Mouse (Mus musculus): ENCODE data around the gene Ptpn14.

The Ptpn14 gene

GRCm38 (mm10) chr1:189808015-189808414, 79.9 kb downstream of the Ptpn14 start:
- no peak for DNase-seq (ENCODE audit: low read depth, low spot score)

DNA sequence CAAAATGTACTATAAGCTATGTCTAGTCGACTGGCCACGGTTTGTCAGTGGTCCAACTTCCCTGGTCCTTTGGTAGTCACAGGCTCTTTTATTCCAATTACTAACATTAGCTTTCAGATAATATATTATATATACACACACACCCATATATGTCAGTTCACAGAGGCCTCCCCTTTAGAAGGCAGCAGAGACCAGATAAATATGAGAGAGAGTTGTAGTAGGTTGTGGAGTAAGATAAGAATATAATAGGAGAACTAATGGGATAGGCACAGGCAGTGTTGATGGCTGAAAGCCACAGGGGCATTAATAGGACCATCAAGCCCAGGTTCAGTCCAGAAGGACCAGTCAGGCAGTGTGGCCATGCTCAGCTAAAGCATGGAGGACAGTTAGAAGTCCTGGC, 80.4 kb downstream of the Ptpn14 start:
- DNase-seq (ENCODE audit: low read depth, low spot score) = no peak

DNA sequence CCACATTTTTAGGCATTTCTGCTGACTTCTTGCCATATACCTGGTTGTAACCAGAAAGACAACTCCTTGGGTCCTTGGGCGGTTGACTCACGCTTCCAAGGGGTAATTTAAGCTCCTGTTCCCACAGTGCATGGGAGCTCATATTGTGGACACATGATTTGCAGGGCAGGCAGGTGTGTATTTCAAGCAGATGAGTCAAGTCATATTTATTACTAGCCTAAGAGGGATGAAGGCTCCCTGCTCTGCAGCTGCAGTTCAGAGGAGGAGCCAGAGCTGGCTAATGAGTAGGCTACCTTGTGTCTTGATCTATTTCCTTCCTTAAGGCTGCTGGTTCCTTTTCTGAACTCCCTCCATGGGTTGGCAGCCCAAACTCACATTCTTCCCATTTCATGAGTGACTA, 83.7 kb downstream of the Ptpn14 start:
- DNase-seq (ENCODE audit: low read depth, low spot score) = no peak

DNA sequence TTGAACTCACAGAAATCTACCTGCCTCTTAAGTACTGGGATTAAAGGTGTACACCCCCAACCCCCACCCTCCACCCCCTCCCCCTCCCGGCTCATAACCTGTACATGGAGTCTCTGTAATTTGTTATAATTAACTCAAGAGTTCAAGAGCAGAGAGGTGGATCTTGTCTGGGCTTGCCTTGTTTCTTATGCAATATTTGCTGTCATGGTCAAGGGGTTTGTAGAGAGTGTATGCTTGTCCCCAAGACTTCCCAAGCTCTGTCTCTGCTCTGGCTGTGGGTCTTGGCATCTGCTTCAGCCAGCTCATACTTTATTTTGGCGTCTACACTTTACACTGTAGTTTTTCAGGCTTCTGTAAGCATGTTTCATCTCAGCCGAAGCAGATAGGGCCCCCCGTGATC, 86.3 kb downstream of the Ptpn14 start:
- DNase-seq (ENCODE audit: low read depth, low spot score) = no peak

- DNase-seq (ENCODE audit: low read depth, low spot score) = no peak
Observed at GRCm38 (mm10) chr1:189817089-189817488, 89.0 kb downstream of the Ptpn14 start.

- peak; percentile 20 for DNase-seq (ENCODE audit: low read depth, low spot score)
Observed at GRCm38 (mm10) chr1:189817810-189818209, 89.7 kb downstream of the Ptpn14 start.

DNA sequence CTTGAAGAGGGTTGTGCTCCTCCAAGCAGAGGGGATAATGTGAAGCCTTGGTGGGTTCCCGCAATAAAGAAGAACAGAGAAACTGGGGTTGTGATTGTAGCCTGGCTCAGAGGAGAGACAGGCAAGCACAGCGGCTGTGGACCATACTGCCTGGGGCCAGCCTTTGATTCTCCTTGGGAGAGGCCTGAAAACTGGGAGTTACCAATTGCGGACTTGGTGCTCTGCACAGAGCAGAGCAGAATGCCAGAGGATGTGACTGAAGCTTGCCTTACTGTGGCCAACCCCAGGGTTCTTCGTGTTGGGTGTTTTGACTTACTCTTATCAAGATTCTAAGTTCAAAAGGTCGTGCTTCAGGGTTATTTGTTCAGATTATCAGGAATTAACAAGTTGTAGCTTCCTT, 92.0 kb downstream of the Ptpn14 start:
- no peak for DNase-seq (ENCODE audit: low read depth, low spot score)

- DNase-seq (ENCODE audit: low read depth, low spot score) = no peak
Observed at GRCm38 (mm10) chr1:189824436-189824835, 96.4 kb downstream of the Ptpn14 start.

DNA sequence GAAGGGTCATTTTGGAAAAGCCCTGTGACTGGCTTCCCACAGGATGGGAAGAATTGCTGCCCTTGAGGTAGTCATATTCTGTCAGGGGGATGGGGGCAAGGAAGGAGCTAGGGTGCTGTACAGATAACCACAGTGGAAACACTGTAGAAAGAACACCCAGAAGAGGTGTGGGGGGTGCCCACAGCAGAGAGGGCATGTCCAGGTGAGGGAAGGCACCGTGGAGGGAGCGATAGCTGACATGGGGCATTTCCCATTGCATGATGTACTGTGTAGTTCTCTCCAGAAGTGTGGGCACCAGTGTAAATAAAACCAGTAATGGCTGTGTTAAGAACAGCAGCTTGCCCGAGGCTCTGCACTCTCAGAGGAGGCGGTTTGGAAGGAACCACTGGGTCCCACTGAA, 102.3 kb downstream of the Ptpn14 start:
- DNase-seq (ENCODE audit: low read depth, low spot score) = no peak

- no peak for DNase-seq (ENCODE audit: low read depth, low spot score)
Observed at GRCm38 (mm10) chr1:189830797-189831232, 102.7 kb downstream of the Ptpn14 start.

DNA sequence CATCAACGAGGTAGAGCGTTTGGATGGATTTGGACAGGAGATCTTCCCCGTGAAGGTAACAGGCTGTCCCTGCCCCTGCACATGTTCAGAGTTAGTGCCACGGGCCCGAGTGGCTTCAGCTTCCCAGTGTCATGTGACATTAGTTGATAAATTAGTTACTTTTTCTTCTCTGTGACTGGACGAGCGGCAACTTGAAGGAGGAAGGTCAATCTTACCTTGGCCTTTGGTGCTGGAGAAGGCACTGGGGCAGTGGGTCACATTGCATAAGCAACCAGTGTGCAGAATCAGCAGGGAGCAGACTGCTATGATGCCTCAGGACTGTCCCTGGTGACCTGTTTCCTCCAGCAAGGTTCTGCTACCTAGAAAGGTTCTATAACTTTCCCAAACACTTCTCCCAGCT, 105.3 kb downstream of the Ptpn14 start:
- no peak for DNase-seq (ENCODE audit: low read depth, low spot score)

GRCm38 (mm10) chr1:189834166-189834565, 106.1 kb downstream of the Ptpn14 start:
- DNase-seq (ENCODE audit: low read depth, low spot score) = no peak

- no peak for DNase-seq (ENCODE audit: low read depth, low spot score)
Observed at GRCm38 (mm10) chr1:189846319-189846718, 118.3 kb downstream of the Ptpn14 start.

- DNase-seq (ENCODE audit: low read depth, low spot score) = no peak
Observed at GRCm38 (mm10) chr1:189849550-189849949, 121.5 kb downstream of the Ptpn14 start.

DNA sequence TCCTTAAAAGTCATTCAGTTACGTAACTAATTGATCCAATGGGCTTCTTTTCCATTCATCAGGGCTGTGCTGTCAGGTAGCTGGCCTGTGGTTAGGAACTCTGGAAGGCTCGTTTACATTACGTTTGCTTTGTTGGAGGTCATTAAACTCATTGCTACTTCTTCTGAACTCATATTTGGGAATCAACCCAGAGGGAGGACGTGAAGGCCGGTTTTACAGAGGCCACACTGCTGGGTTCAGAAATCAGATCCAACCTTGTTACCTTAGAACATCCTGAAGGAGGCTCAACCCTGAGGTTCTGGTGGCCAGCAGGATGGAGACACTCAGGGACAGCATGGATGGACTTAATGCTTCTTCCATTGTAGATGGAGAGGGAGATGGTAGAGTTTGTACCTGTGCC, 124.0 kb downstream of the Ptpn14 start:
- no peak for DNase-seq (ENCODE audit: low read depth, low spot score)

- DNase-seq (ENCODE audit: low read depth, low spot score) = no peak
Observed at GRCm38 (mm10) chr1:189852456-189852855, 124.4 kb downstream of the Ptpn14 start.

DNA sequence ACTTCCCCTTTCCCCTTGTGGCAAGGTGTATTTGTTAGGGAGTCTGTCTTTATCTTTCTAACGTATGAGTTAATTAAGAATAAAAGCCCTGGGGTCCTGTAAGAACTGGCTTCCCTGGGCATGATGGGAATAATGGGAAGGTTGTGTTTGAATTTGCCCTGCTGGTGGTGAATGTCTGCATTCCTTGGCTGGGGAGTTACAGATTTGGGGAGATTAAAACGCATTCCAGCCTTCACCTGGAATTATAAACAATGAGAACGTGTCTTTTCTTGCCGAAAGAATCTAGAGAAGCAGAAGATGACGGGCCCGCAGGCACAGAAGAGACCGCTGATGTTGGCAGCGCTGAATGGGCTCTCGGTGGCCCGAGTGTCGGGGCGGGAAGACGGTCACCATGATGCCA, 126.6 kb downstream of the Ptpn14 start:
- no peak for DNase-seq (ENCODE audit: low read depth, low spot score)

DNA sequence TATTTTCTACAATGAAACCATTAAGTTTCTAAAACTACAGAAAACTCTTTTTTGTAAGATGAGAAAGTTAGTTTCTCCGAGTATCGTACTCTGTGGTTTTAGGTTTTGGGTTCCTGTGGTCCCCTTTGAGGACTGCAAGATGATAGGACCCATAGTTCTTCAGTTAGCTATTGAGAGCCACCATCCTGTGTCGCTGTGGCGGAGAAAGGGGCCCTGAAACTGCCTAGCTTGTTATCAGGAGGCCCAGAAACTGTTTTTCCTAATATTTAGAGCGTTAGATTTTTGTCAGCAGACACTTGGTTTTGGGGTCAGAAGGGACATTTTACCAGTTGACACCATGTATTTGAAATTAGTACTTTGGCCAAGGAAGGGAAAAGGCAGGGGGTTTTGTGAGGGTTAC, 127.7 kb downstream of the Ptpn14 start:
- no peak for DNase-seq (ENCODE audit: low read depth, low spot score)

- no peak for DNase-seq (ENCODE audit: low read depth, low spot score)
Observed at GRCm38 (mm10) chr1:189858377-189858776, 130.3 kb downstream of the Ptpn14 start.

DNA sequence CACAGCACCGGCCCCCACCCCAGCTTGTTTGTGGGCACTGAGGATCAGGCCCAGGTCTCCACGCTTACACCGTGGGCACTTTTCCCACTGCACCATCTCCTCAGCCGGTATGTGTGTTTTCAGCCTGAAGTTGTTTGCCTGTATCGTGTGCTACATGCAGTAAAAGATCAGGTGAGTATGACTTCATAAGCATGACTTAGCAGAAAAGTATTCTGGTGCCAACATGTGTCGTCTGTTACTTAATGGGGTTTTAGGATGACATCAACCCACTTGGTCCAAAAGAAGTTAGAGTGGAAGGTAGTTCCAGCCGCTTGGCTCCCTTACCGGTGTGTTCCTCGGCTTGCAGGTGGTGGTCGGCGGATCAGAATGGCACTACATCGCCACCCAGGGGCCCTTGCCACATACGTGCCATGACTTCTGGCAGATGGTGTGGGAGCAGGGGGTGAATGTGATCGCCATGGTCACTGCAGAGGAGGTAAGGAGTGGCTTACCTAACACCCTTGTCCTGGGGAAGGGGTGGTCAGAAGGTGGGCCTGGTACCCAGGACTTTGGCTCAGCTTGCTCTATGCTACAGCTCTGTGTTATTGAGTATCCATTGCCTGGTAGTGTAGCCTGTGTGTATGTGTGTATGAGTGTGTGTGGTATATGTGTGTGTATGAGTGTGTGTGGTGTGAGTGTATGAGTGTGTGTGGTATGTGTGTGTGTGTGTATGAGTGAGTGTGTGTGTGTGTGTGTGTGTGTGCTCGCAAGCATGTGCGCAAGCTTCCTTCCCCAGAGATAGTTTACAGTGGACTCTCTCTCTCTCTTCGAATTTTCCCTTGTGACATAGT, 132.3 kb downstream of the Ptpn14 start:
- DNase-seq (ENCODE audit: low read depth, low spot score) = no peak

DNA sequence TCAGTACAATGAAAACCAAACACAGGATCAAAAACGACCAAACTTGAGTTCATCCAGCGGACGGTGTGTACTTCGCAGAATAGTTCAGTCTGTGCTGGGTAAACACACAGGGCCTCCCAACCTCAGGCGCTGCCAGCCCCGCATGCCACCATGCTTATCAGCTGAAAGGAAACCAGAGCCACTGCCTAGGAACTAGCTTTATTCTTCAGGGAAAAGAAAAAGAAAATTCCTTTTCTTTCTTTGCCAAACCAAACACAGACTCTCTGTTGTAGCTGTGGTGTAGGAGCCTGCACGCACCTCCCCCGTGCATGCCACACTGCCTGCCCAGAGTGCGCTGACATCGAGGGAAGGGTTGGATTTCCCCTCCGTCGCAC, 132.9 kb downstream of the Ptpn14 start:
- DNase-seq (ENCODE audit: low read depth, low spot score) = no peak

GRCm38 (mm10) chr1:189863727-189864126, 135.7 kb downstream of the Ptpn14 start:
- DNase-seq (ENCODE audit: low read depth, low spot score) = no peak

DNA sequence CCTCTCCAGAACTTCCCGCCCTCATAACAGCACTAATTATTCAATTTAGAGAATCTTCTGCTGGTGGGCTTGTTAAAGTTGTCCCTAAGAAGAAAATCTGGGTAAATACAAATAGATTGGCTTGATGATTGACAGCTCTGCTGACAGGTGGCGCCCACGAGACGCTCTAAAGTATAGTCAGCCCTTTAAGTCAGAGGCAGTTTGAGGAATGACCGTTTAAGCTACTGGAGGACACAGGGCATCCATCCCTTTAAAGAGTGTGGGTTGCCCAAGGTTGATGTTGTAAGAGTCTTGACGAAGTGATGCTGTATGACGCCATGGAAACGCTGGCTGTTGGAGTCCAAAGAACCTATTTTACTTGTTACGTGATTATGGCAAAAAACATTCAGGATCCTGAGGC, 136.2 kb downstream of the Ptpn14 start:
- no peak for DNase-seq (ENCODE audit: low read depth, low spot score)

Data from brain, embryonic 18.5 days (tissue).